Mouse (Mus musculus) common myeloid progenitor, adult 5-6 weeks (primary cell): ENCODE results near the gene Hamp2. TPM values are rescaled to one million over a fixed set of nuclear protein-coding genes. Genes with fewer than 3 reads are reported as not detected.

Experiments
- ATAC-seq: replicated peaks from 2 replicates; pipeline ENCODE4 v1.8.0; 2016; ENCODE audit warnings: low read depth, mild to moderate bottlenecking, moderate TSS enrichment, inconsistent platforms; ENCODE audit not compliant: poor library complexity, severe bottlenecking
- total RNA-seq: library from RNA; stranded (forward); fragments of 200-1000, 187-1606 nt; gene quantifications from 2 replicates; pipeline ENCODE4 v1.2.3, GENCODE M21; 2017

Hamp2 gene
- total RNA-seq, 1 experiment from 2014 or later: not detected

- peak; percentile 37; the same call in 1 of the 2 replicates for ATAC-seq
Measured at GRCm38 (mm10) chr7:30908277-30908991, 16.0 kb downstream of the Hamp2 start.

DNA sequence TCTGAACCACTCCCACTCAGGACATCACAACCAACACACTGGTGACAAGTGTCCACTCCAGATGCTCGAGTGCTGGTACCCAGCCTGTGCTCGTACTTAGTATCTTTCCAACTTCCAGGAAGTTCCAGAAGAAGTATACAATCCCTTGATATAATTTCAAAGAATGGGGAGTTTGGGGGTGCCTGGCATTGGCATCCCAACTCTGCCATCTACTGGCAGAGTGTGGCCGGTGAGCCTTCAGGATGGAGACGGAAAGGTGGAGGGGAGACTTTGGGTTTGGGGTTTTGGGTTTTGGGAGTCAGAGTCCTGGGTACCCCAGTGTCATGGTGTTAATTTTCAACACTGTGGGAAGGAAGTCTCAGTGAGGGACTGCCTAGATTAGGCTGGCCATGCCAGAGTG lies 20.4 kb downstream of the Hamp2 start:
- ATAC-seq: peak; percentile 54; the same call in 1 of the 2 replicates

DNA sequence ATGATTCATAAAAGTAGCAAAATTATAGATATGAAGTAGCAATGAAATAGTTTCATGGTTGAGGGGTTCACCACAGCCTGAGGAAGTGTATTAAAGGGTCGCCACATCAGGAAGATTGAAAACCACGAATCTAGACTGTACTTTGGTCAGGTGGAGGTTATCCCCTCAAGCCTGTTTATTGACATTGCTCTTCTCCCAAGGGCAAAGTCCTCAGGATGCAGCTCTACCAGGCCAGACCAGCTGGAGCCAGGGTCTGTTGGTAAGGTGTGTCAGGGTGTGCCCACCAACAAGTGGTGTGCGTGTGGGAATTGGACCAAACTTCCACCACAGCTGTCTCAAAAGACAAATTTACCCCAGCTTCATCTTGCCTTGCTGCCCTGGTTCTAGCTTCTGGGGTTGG lies 29.3 kb downstream of the Hamp2 start:
- ATAC-seq: no peak

GRCm38 (mm10) chr7:30892515-30892914 lies 32.0 kb downstream of the Hamp2 start:
- no peak for ATAC-seq

GRCm38 (mm10) chr7:30891746-30892145 lies 32.7 kb downstream of the Hamp2 start:
- no peak for ATAC-seq

GRCm38 (mm10) chr7:30890681-30891080 lies 33.8 kb downstream of the Hamp2 start:
- no peak for ATAC-seq

GRCm38 (mm10) chr7:30888786-30889185 lies 35.7 kb downstream of the Hamp2 start:
- ATAC-seq: no peak

DNA sequence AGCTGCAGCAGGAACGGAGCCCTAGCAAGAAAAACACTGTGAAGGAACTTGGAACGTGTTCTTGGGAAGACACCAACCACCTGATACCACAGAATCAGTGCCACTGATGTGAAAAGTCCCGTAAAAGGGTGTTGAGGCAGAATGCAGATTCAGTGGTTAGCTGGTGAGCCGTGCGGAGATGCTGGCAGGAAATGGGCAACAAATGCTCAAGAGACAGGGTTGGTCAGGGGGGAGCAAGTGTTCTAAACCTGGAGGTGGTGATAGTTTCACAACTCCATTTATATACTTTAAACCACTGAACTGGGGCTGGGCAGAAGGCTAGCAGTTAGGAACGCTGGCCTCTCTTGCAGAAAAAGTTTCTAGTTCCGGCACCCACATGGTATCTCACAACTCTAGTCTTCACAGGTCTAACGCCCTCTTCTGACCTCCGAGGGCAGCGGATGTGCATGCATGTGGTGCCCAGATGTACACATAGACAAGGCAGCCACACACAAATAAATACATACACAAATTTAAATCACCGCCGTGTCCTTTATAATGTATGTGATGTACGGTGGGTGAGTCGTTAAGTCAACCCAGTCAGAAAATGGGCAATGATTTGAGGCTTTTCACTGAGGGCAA lies 36.8 kb downstream of the Hamp2 start:
- ATAC-seq: peak; percentile 83

DNA sequence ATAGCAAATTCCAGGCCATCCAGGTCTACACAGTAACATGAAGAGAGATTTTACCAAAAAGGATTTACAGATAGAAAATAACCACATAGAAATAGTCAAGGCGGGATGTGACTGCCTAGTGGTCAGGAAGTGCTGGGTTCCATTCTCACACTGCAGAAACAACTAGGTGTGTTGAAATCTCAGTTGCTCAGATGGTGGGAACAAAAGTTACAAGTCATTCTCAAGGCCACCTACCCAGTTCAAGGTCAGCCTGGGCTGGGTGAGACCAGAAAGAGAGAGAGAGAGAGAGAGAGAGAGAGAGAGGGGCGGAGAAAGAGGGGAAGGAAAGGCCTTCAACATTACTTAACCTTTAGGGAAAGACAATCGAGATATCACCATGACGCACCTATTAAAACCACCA lies 37.6 kb downstream of the Hamp2 start:
- peak; percentile 33; the same call in 1 of the 2 replicates for ATAC-seq

GRCm38 (mm10) chr7:30884047-30884446 lies 40.4 kb downstream of the Hamp2 start:
- ATAC-seq: no peak

GRCm38 (mm10) chr7:30881367-30881766 lies 43.1 kb downstream of the Hamp2 start:
- ATAC-seq: no peak

- ATAC-seq: peak; percentile 62; the same call in 1 of the 2 replicates
Measured at GRCm38 (mm10) chr7:30880176-30880575, 44.3 kb downstream of the Hamp2 start, which contains the start of gene Cd22. TSS of gene Cd22 (minus strand) at chr7:30880342.

GRCm38 (mm10) chr7:30878950-30879349 lies 45.5 kb downstream of the Hamp2 start:
- ATAC-seq: no peak

DNA sequence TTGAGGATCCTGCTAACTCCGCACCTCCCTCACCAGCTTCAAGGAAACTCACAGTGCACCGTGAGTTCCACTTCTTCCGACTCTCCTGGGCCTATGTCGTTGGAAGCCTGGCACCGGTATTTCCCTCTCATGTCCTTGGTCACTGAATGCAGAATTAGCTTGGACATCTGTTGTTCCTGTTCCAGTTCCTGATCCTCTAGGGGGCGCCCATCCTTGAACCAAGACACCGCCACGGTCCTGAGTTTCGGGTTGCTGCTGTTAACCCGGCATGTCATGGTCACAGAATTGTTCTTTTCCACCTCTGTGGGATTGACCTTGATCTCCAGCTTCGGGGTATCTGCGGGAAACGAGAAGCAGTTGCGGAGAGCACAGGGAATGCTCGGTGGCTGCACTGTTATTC lies 51.4 kb downstream of the Hamp2 start:
- peak; percentile 87 for ATAC-seq

Other genes with a start within 250 kb of the Hamp2 start
- not detected in 2 replicates for gene 2200002J24Rik, start 225.8 kb downstream of the Hamp2 start, total RNA-seq
- 1.1 and 1.8 TPM in 2 replicates for gene Atp4a, start 212.5 kb downstream of the Hamp2 start, total RNA-seq
- gene Tmem147, start 195.1 kb downstream of the Hamp2 start, total RNA-seq: 51.1 and 61.8 TPM in 2 replicates
- not detected in 2 replicates for gene Gapdhs, start 181.0 kb downstream of the Hamp2 start, total RNA-seq
- 0.78 TPM in 1 of 2 replicates, not detected in the other for gene Sbsn, start 173.2 kb downstream of the Hamp2 start, total RNA-seq
- gene Dmkn, start 160.9 kb downstream of the Hamp2 start, total RNA-seq: 4.2 TPM in 1 of 2 replicates, not detected in the other
- gene Krtdap, start 136.8 kb downstream of the Hamp2 start, total RNA-seq: not detected in 2 replicates
- gene Ffar2, start 100.9 kb downstream of the Hamp2 start, total RNA-seq: 20.3 and 28.0 TPM in 2 replicates
- not detected in 2 replicates for gene Ffar3, start 68.5 kb downstream of the Hamp2 start, total RNA-seq
- not detected in 2 replicates for gene Ffar1, start 63.1 kb downstream of the Hamp2 start, total RNA-seq
- 0.29 and 7.6 TPM in 2 replicates for gene Cd22, start 44.3 kb downstream of the Hamp2 start, total RNA-seq
- not detected in 2 replicates for gene Mag, start 9.8 kb downstream of the Hamp2 start, total RNA-seq
- gene Hamp, start 19.4 kb upstream of the Hamp2 start, total RNA-seq: not detected in 2 replicates
- gene Usf2, start 32.1 kb upstream of the Hamp2 start, total RNA-seq: 130 and 138 TPM in 2 replicates
- 1.1 TPM in 1 of 2 replicates, not detected in the other for gene Lsr, start 48.8 kb upstream of the Hamp2 start, total RNA-seq
- not detected in 2 replicates for gene Fam187b, start 49.1 kb upstream of the Hamp2 start, total RNA-seq
- 216 and 242 TPM in 2 replicates for gene Fxyd5, start 117.8 kb upstream of the Hamp2 start, total RNA-seq
- not detected in 2 replicates for gene Fxyd7, start 126.8 kb upstream of the Hamp2 start, total RNA-seq
- gene Fxyd1, start 132.5 kb upstream of the Hamp2 start, total RNA-seq: 2.7 and 4.2 TPM in 2 replicates
- not detected in 2 replicates for gene Lgi4, start 134.7 kb upstream of the Hamp2 start, total RNA-seq
- not detected in 2 replicates for gene Fxyd3, start 152.0 kb upstream of the Hamp2 start, total RNA-seq
- gene Hpn, start 190.6 kb upstream of the Hamp2 start, total RNA-seq: 13.4 and 19.9 TPM in 2 replicates
- gene Scn1b, start 202.3 kb upstream of the Hamp2 start, total RNA-seq: 2.1 TPM in 1 of 2 replicates, not detected in the other
- 30.8 and 38.7 TPM in 2 replicates for gene Gramd1a, start 231.2 kb upstream of the Hamp2 start, total RNA-seq